Mouse (Mus musculus) thymus, postnatal 25 days (tissue): ENCODE data around the gene Hp1bp3.

Source experiments
- DNase-seq: peaks from one replicate; pipeline ENCODE4 v3.0.0; 2022

Gene Hp1bp3

GRCm38 (mm10) chr4:138223623-138224022 is 7.5 kb downstream of the Hp1bp3 start:
- no peak for DNase-seq

- no peak for DNase-seq
These were observed 30.9 kb downstream of the Hp1bp3 start for GRCm38 (mm10) chr4:138246756-138247665.

GRCm38 (mm10) chr4:138250088-138250960 is 34.2 kb downstream of the Hp1bp3 start, which contains the start of the genes Sh2d5 and Kif17:
TSS of gene Sh2d5 (plus strand) at chr4:138250403.
TSS of gene Kif17 (plus strand) at chr4:138250435.
- DNase-seq = peak; percentile 90

GRCm38 (mm10) chr4:138251819-138252218 is 35.7 kb downstream of the Hp1bp3 start:
- peak; percentile 28 for DNase-seq

GRCm38 (mm10) chr4:138252231-138252630 is 36.1 kb downstream of the Hp1bp3 start:
- no peak for DNase-seq

- DNase-seq = peak; percentile 46
These were observed 41.1 kb downstream of the Hp1bp3 start for GRCm38 (mm10) chr4:138257116-138257687.

- DNase-seq = no peak
These were observed 42.6 kb downstream of the Hp1bp3 start for GRCm38 (mm10) chr4:138258663-138259062.

- DNase-seq = no peak
These were observed 43.4 kb downstream of the Hp1bp3 start for GRCm38 (mm10) chr4:138259482-138259881.

- peak; percentile 87 for DNase-seq
These were observed 46.0 kb downstream of the Hp1bp3 start for GRCm38 (mm10) chr4:138261843-138262681.

GRCm38 (mm10) chr4:138267869-138268268 is 51.8 kb downstream of the Hp1bp3 start:
- DNase-seq = no peak

- DNase-seq = no peak
These were observed 56.2 kb downstream of the Hp1bp3 start for GRCm38 (mm10) chr4:138272011-138272997.

DNA sequence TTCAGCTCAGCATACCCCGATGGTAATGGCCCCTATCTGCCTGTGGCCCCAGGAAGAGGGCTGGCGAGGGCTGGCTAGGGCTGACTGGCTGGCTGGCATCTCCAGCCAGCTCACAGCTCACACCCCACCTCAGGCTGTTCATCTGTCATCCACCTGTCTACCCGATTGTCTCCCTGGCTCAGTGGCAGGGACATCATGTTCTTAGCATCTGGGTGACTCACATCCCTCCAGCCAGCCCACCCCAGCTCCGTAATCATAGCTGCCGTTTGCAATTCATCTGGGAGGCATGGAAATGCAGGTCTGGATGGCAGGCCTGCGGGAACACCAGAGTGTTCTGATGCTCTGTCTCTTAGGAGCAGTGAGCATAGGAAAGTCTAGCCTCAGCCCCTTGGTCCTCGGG is 62.2 kb downstream of the Hp1bp3 start:
- no peak for DNase-seq

GRCm38 (mm10) chr4:138282834-138283233 is 66.7 kb downstream of the Hp1bp3 start:
- peak; percentile 82 for DNase-seq

- peak; percentile 28 for DNase-seq
These were observed 70.3 kb downstream of the Hp1bp3 start for GRCm38 (mm10) chr4:138286411-138286810.

DNA sequence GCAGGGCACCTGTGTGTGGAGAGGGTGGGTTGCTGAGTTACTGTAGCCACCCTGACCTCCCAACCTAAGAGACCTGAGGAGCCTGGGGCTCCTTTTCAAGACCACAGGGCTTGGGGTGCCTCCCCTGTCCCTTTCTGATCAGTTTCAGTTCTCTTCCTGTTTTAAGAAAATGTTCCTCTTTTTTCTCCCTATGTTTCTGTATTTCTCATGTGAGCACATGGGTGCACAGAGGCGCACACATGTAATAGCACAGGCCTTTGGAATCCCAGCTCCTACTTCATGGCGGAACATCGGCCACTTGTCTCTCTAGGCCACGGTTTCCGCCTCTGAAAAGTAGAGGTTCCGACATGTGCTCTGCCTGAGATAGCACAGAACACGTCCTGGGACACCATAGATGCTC is 72.6 kb downstream of the Hp1bp3 start:
- no peak for DNase-seq

- DNase-seq = no peak
These were observed 75.9 kb downstream of the Hp1bp3 start for GRCm38 (mm10) chr4:138292028-138292427.

DNA sequence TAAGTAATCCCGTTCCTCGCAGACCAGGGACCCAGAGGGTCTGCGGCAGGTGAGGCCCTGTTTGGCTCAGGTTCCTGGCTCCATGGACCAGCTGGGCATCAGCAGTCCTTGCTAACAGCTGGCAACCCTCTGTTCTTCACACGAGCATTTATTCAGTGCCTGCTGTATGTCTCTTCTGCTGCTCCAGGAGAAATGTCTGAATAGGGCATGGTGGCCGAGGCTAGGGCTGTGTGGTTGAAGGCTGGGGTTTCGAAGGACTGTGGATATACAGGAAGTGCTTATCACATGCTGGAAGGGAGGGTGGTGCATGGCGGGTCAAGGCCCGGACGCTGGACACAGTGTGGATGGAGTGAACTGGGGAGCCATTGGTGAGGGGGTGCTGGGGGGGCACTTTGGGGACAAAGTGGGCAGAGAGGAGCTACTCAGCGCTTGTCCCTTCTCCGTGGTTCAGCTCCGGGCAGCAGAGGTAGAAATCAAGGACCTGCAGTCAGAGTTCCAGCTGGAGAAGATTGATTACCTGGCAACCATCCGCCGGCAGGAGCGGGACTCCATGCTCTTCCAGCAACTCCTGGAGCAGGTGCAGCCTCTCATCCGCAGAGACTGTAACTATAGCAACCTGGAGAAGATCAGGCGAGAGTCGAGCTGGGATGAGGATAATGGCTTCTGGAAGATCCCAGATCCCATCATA is 77.3 kb downstream of the Hp1bp3 start:
- DNase-seq = no peak

DNA sequence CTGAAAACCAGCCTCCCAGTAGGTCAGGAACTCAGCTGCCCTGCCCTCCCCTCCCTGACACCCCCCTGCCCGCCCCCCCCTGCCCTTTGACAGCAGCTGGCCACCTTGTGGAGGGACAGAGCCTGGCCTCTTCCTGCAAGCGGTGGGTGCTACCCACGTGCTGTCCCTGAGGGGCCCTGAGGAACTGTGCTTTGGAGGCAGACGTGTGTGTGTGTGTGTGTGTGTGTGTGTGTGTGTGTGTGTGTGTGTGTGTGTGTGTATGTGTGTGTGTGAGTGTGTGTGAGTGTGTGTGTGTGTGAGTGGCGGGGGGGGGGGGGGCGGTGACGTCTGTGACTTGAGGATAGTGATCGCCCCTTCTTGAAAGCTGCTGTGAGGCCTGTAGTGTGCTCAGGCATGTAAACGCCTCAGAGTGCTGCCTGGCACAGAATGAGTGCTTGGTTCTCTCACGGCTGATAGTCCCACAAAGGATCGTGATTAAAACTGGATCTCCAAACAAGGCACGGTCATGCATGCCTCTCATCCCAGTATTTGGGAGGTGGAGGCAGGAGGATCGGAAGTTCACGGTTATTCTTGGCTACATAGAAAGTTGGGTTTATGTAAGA is 78.0 kb downstream of the Hp1bp3 start:
- no peak for DNase-seq
